Mouse (Mus musculus): Measurements from ENCODE around the gene Taar7a. TPM values are rescaled to one million over a fixed set of nuclear protein-coding genes. Genes with fewer than 3 reads are reported as not detected.

Taar7a gene
- polyA plus RNA-seq, 1 experiment, result not detected

DNA sequence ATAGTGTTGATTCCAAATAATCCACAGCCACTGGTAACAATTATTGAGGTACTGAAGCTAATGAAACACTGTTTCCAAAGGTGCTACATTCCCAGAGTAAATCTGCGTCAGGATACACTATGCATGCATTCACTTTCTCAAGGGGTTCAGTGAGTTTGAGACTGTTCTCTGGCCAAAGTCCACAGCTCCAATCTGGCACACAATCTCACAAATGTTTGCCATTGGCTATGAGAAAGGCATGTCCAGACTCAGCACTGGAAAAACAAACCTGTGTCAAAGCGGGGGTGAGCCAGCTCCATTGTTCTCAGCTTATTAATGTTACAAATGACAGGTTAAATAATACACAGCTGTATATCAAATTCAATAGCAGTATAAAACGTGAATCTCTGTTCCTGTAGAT, 34.2 kb downstream of the Taar7a start:
- Histone ChIP-seq H3K4me3 (no peak overlapping the region), H3K27me3 (ENCODE audit: control insufficient read depth, insufficient read depth, insufficient read length) (no peaks in the 10 kb centered on the region), H3ac (ENCODE audit: control insufficient read depth, insufficient read length) (no peak overlapping the region), H3K36me3 (ENCODE audit: control insufficient read depth, insufficient read depth) (no peaks in the 10 kb centered on the region), H3K79me2 (ENCODE audit: control insufficient read depth, insufficient read depth) (no peaks in the 10 kb centered on the region), H3K4me2 (ENCODE audit: low read depth) (no peak overlapping the region)
- TF ChIP-seq POLR2AphosphoS2 (IDR thresholded peaks at IDR 0.05; ENCODE audit: insufficient read length, low read depth), result no peak
- TF ChIP-seq SRF (IDR thresholded peaks at IDR 0.05; ENCODE audit: control insufficient read depth, insufficient read length, low read depth), result no peak
- no peak for TF ChIP-seq MYOG (IDR thresholded peaks at IDR 0.05; ENCODE audit: control insufficient read depth in 1 of 3, insufficient read depth in 1 of 3, insufficient read length in 2 of 3, low read depth in 2 of 3)
- TF ChIP-seq MYOD1 (IDR thresholded peaks at IDR 0.05; ENCODE audit: control insufficient read depth in 1 of 3, insufficient read length in 2 of 3, low read depth in 2 of 3), result no peak
- TF ChIP-seq REST (IDR thresholded peaks at IDR 0.05; ENCODE audit: insufficient read depth, insufficient read length), result no peak
- TF ChIP-seq POLR2A (IDR thresholded peaks at IDR 0.05; ENCODE audit: insufficient read length, low read depth), result no peak
- no peak for TF ChIP-seq E2F4 (IDR thresholded peaks at IDR 0.05; ENCODE audit: insufficient read depth)
- TF ChIP-seq CEBPB (IDR thresholded peaks at IDR 0.05; ENCODE audit: insufficient read depth, poor library complexity, severe bottlenecking), result no peak

DNA sequence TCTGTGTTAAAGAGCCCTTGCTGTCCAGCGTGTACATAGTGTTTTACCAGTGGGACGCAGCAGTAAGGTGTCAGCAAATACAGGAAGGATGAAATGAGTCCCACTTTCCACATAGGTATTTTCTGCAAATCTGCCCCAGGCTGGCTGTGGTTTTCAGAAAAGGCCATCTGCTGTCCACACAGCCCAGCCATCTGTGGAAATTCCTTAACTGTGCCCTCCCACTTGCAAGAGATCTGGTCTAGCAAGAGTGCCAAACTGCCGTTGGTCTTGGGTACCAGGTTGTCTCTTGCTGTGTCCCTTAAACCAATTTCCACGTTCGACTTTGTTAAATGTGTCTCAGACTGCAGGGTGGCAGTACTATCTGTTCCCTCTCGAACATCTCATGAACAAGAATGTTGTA, 41.6 kb downstream of the Taar7a start:
- no peaks in the 10 kb centered on the region for H3K36me3 ChIP-seq (ENCODE audit: control insufficient read depth, insufficient read depth)
- no peaks in the 10 kb centered on the region for H3K79me2 ChIP-seq (ENCODE audit: control insufficient read depth, insufficient read depth)
- no peak overlapping the region for H3K4me3 ChIP-seq
- no peak for TF ChIP-seq CEBPB (IDR thresholded peaks at IDR 0.05; ENCODE audit: insufficient read depth, poor library complexity, severe bottlenecking)
- TF ChIP-seq REST (IDR thresholded peaks at IDR 0.05; ENCODE audit: insufficient read depth, insufficient read length), result no peak
- TF ChIP-seq TCF3 (IDR thresholded peaks at IDR 0.05; ENCODE audit: insufficient read length, low read depth), result no peak
- no peak for TF ChIP-seq MYOD1 (IDR thresholded peaks at IDR 0.05; ENCODE audit: control insufficient read depth in 1 of 3, insufficient read length in 2 of 3, low read depth in 2 of 3)
- TF ChIP-seq POLR2A (IDR thresholded peaks at IDR 0.05; ENCODE audit: insufficient read length, low read depth), result no peak
- no peak for TF ChIP-seq USF1 (IDR thresholded peaks at IDR 0.05; ENCODE audit: low read depth)
- TF ChIP-seq TCF12 (IDR thresholded peaks at IDR 0.05; ENCODE audit: insufficient read depth, poor library complexity, severe bottlenecking), result no peak
- no peak for TF ChIP-seq SRF (IDR thresholded peaks at IDR 0.05; ENCODE audit: control insufficient read depth, insufficient read length, low read depth)
- TF ChIP-seq E2F4 (IDR thresholded peaks at IDR 0.05; ENCODE audit: insufficient read depth), result no peak
- TF ChIP-seq MYOG (IDR thresholded peaks at IDR 0.05; ENCODE audit: control insufficient read depth in 1 of 3, insufficient read depth in 1 of 3, insufficient read length in 2 of 3, low read depth in 2 of 3), result no peak
- TF ChIP-seq POLR2AphosphoS2 (IDR thresholded peaks at IDR 0.05; ENCODE audit: insufficient read length, low read depth), result no peak
- TF ChIP-seq MAX (IDR thresholded peaks at IDR 0.05; ENCODE audit: low read depth), result no peak
- no peak overlapping the region for H3ac ChIP-seq (ENCODE audit: control insufficient read depth, insufficient read length)
- no peak overlapping the region for H3K4me2 ChIP-seq (ENCODE audit: low read depth)
- H3K27me3 ChIP-seq (ENCODE audit: control insufficient read depth, insufficient read depth, insufficient read length), result peaks cover 8% of the 10 kb centered on the region

DNA sequence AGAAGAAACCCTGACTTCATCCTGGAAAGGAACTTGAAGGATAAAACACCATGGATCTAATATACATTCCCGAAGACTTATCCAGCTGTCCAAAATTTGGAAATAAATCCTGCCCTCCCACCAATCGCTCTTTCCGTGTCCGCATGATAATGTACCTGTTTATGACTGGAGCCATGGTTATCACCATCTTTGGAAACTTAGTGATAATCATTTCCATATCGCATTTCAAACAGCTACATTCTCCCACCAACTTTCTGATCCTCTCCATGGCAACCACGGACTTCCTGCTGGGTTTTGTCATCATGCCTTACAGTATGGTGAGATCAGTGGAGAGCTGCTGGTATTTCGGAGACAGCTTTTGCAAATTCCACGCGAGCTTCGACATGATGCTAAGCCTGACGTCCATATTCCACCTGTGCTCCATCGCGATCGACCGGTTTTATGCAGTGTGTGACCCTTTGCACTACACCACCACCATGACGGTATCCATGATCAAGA, 43.7 kb downstream of the Taar7a start, which contains the start of gene Taar3:
TSS of gene Taar3 (plus strand) at position 51 of the 498 bp plus-strand sequence.
- H3K36me3 ChIP-seq (ENCODE audit: control insufficient read depth, insufficient read depth), result no peaks in the 10 kb centered on the region
- no peak for TF ChIP-seq TCF3 (IDR thresholded peaks at IDR 0.05; ENCODE audit: insufficient read length, low read depth)
- TF ChIP-seq E2F4 (IDR thresholded peaks at IDR 0.05; ENCODE audit: insufficient read depth), result no peak
- TF ChIP-seq MYOD1 (IDR thresholded peaks at IDR 0.05; ENCODE audit: control insufficient read depth in 1 of 3, insufficient read length in 2 of 3, low read depth in 2 of 3), result no peak
- TF ChIP-seq USF1 (IDR thresholded peaks at IDR 0.05; ENCODE audit: low read depth), result no peak
- no peak for TF ChIP-seq CEBPB (IDR thresholded peaks at IDR 0.05; ENCODE audit: insufficient read depth, poor library complexity, severe bottlenecking)
- no peak for TF ChIP-seq POLR2AphosphoS2 (IDR thresholded peaks at IDR 0.05; ENCODE audit: insufficient read length, low read depth)
- no peak for TF ChIP-seq MYOG (IDR thresholded peaks at IDR 0.05; ENCODE audit: control insufficient read depth in 1 of 3, insufficient read depth in 1 of 3, insufficient read length in 2 of 3, low read depth in 2 of 3)
- TF ChIP-seq REST (IDR thresholded peaks at IDR 0.05; ENCODE audit: insufficient read depth, insufficient read length), result no peak
- TF ChIP-seq SRF (IDR thresholded peaks at IDR 0.05; ENCODE audit: control insufficient read depth, insufficient read length, low read depth), result no peak
- no peak for TF ChIP-seq MAX (IDR thresholded peaks at IDR 0.05; ENCODE audit: low read depth)
- TF ChIP-seq POLR2A (IDR thresholded peaks at IDR 0.05; ENCODE audit: insufficient read length, low read depth), result no peak
- no peak for TF ChIP-seq TCF12 (IDR thresholded peaks at IDR 0.05; ENCODE audit: insufficient read depth, poor library complexity, severe bottlenecking)

GRCm38 (mm10) chr10:23948026-23948425, 45.3 kb downstream of the Taar7a start:
- Histone ChIP-seq H3ac (ENCODE audit: control insufficient read depth, insufficient read length) (no peak overlapping the region), H3K79me2 (ENCODE audit: control insufficient read depth, insufficient read depth) (no peaks in the 10 kb centered on the region), H3K4me2 (ENCODE audit: low read depth) (no peak overlapping the region), H3K27me3 (ENCODE audit: control insufficient read depth, insufficient read depth, insufficient read length) (peaks cover 8% of the 10 kb centered on the region), H3K4me3 (no peak overlapping the region), H3K36me3 (ENCODE audit: control insufficient read depth, insufficient read depth) (no peaks in the 10 kb centered on the region)
- TF ChIP-seq TCF12 (IDR thresholded peaks at IDR 0.05; ENCODE audit: insufficient read depth, poor library complexity, severe bottlenecking), result no peak
- no peak for TF ChIP-seq E2F4 (IDR thresholded peaks at IDR 0.05; ENCODE audit: insufficient read depth)
- TF ChIP-seq POLR2AphosphoS2 (IDR thresholded peaks at IDR 0.05; ENCODE audit: insufficient read length, low read depth), result no peak
- no peak for TF ChIP-seq MYOD1 (IDR thresholded peaks at IDR 0.05; ENCODE audit: control insufficient read depth in 1 of 3, insufficient read length in 2 of 3, low read depth in 2 of 3)
- no peak for TF ChIP-seq POLR2A (IDR thresholded peaks at IDR 0.05; ENCODE audit: insufficient read length, low read depth)
- TF ChIP-seq REST (IDR thresholded peaks at IDR 0.05; ENCODE audit: insufficient read depth, insufficient read length), result no peak
- no peak for TF ChIP-seq MYOG (IDR thresholded peaks at IDR 0.05; ENCODE audit: control insufficient read depth in 1 of 3, insufficient read depth in 1 of 3, insufficient read length in 2 of 3, low read depth in 2 of 3)
- TF ChIP-seq SRF (IDR thresholded peaks at IDR 0.05; ENCODE audit: control insufficient read depth, insufficient read length, low read depth), result no peak
- no peak for TF ChIP-seq USF1 (IDR thresholded peaks at IDR 0.05; ENCODE audit: low read depth)
- no peak for TF ChIP-seq MAX (IDR thresholded peaks at IDR 0.05; ENCODE audit: low read depth)
- TF ChIP-seq CEBPB (IDR thresholded peaks at IDR 0.05; ENCODE audit: insufficient read depth, poor library complexity, severe bottlenecking), result no peak
- no peak for TF ChIP-seq TCF3 (IDR thresholded peaks at IDR 0.05; ENCODE audit: insufficient read length, low read depth)

More for the DNA sequence above, 43.7 kb downstream of the Taar7a start, which contains the start of gene Taar3:
- Histone ChIP-seq H3K4me2 (ENCODE audit: low read depth) (no peak within 1 kb of the TSS), H3ac (ENCODE audit: control insufficient read depth, insufficient read length) (no peak within 1 kb of the TSS), H3K4me3 (no peak within 1 kb of the TSS), H3K27me3 (ENCODE audit: control insufficient read depth, insufficient read depth, insufficient read length) (peaks cover 8% of the 10 kb centered on the region), H3K79me2 (ENCODE audit: control insufficient read depth, insufficient read depth) (no peaks in the 10 kb centered on the region)

Data from myocyte (in vitro differentiated cells).